Comparison of ENCODE assay signal across 13 mouse cellular contexts in the genomic region with DNA sequence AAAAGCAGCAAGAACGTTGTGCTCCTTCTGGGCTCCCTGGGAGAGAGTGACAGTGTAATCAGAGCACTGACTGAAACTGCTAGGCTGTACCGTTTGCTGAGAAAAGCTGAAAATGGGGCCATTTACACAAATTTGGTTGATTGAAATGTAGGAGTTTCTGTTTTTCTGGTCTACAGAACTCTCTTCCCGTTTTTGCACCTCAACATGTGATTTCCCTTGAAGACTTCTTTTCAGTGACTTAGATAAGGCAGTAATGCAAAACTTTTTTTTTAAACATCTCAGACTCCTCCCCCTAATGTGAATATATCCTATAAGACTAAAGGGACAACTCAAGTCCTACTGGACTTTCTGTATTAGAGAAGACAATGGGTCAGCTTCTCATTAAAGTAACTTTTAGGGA.
"Had no signal": no experiment of that assay in that cellular context is flagged by ENCODE, and none has a peak within 500 bp of the region (broad histone marks: within the 10 kb centered on the region; RNA-seq: fewer than 3 reads in every experiment).

No protein-coding gene starts in this region.

- ATAC-seq: midbrain, embryonic 16.5 days had no signal

- H3K36me3 ChIP-seq: midbrain, embryonic 10.5 days; midbrain, embryonic 12.5 days; neural tube, embryonic 12.5 days had no signal

- DNase-seq: lung, adult 18-20 months; lung, embryonic 14.5 days; lung, postnatal 10 days; lung, postnatal 4 days; midbrain, embryonic 14.5 days; right cerebral cortex, postnatal 14 days; thymus, adult 18-20 months; thymus, postnatal 14 days; thymus, postnatal 36 days had no signal

- H3K27me3 ChIP-seq: midbrain, embryonic 12.5 days; neural tube, embryonic 12.5 days had no signal
